Mouse (Mus musculus) megakaryocyte, embryonic 14.5 days (primary cell): ENCODE results near the gene Ccdc146. TPM values are rescaled to one million over a fixed set of nuclear protein-coding genes. Genes with fewer than 3 reads are reported as not detected.

Experiments
- H3K27me3 ChIP-seq: replicated peaks from 2 replicates; pipeline ENCODE3; 2012; ENCODE audit warnings: inconsistent platforms
- H3K36me3 ChIP-seq: replicated peaks from 2 replicates; pipeline ENCODE3; 2012; ENCODE audit warnings: low read length, inconsistent platforms, mixed read lengths
- H3K4me1 ChIP-seq: 2 replicates; pipeline ENCODE4 v1.6.1; 2012; ENCODE audit warnings: inconsistent platforms
- H3K4me3 ChIP-seq: replicated peaks from 2 replicates; pipeline ENCODE3; 2012; ENCODE audit warnings: moderate library complexity, mild to moderate bottlenecking, inconsistent platforms
- H3K9me3 ChIP-seq: 2 replicates; pipeline ENCODE4 v1.6.1; 2012; ENCODE audit warnings: inconsistent platforms
- FLI1 ChIP-seq: IDR thresholded peaks from 2 replicates; pipeline ENCODE4 v1.6.1; 2012; ENCODE audit warnings: low read length, inconsistent platforms, mixed read lengths
- GATA1 ChIP-seq: IDR thresholded peaks from 3 replicates; pipeline ENCODE4 v1.6.1; 2012; ENCODE audit warnings: mixed read lengths, low read length, inconsistent platforms, borderline replicate concordance
- polyA plus RNA-seq: library from polyadenylated mRNA; stranded (reverse); fragments of >175 nt; gene quantifications from 2 replicates; pipeline ENCODE4 v1.2.3, GENCODE M21; 2012; ENCODE audit warnings: low replicate concordance; ENCODE audit not compliant: insufficient read depth

Gene Ccdc146
- polyA plus RNA-seq = not detected in 2 replicates

GRCm38 (mm10) chr5:21424614-21425602 is at the start of gene Ccdc146, which contains the start of gene Fam185a:
Gene Ccdc146, minus strand, starts transcription at chr5:21424677.
Gene Fam185a, plus strand, starts transcription at chr5:21424958.
- Histone ChIP-seq H3K9me3 (no peaks in the 10 kb centered on the region), H3K4me3 (peak within 1 kb of the TSS; percentile 100), H3K27me3 (no peaks in the 10 kb centered on the region), H3K4me1 (peaks cover 29% of the 10 kb centered on the region), H3K36me3 (no peaks in the 10 kb centered on the region)
- TF ChIP-seq FLI1 (no peak), GATA1 (no peak)

GRCm38 (mm10) chr5:21468100-21468499 is 43.6 kb upstream of the Ccdc146 start:
- H3K9me3 ChIP-seq = no peaks in the 10 kb centered on the region
- H3K4me3 ChIP-seq = no peak overlapping the region
- peaks cover 6% of the 10 kb centered on the region for H3K4me1 ChIP-seq
- H3K36me3 ChIP-seq = peaks cover 12% of the 10 kb centered on the region
- no peaks in the 10 kb centered on the region for H3K27me3 ChIP-seq
- TF ChIP-seq GATA1 (no peak), FLI1 (no peak)

- no peaks in the 10 kb centered on the region for H3K27me3 ChIP-seq
- peaks cover 7% of the 10 kb centered on the region for H3K36me3 ChIP-seq
- peaks cover 6% of the 10 kb centered on the region for H3K4me1 ChIP-seq
- TF ChIP-seq FLI1 (no peak), GATA1 (no peak)
- no peaks in the 10 kb centered on the region for H3K9me3 ChIP-seq
- no peak overlapping the region for H3K4me3 ChIP-seq
These were observed 42.9 kb upstream of the Ccdc146 start for GRCm38 (mm10) chr5:21467387-21467786.

GRCm38 (mm10) chr5:21440833-21441530 is 16.5 kb upstream of the Ccdc146 start:
- H3K4me3 ChIP-seq = peak overlapping the region; percentile 68
- H3K36me3 ChIP-seq = peaks cover 33% of the 10 kb centered on the region
- peaks cover 33% of the 10 kb centered on the region for H3K4me1 ChIP-seq
- no peaks in the 10 kb centered on the region for H3K27me3 ChIP-seq
- TF ChIP-seq GATA1 (no peak), FLI1 (no peak)
- H3K9me3 ChIP-seq = no peaks in the 10 kb centered on the region

GRCm38 (mm10) chr5:21439446-21440110 is 15.1 kb upstream of the Ccdc146 start:
- Histone ChIP-seq H3K36me3 (peaks cover 40% of the 10 kb centered on the region), H3K4me3 (no peak overlapping the region), H3K27me3 (no peaks in the 10 kb centered on the region), H3K4me1 (peaks cover 28% of the 10 kb centered on the region), H3K9me3 (no peaks in the 10 kb centered on the region)
- TF ChIP-seq FLI1 = no peak
- TF ChIP-seq GATA1 = no peak

GRCm38 (mm10) chr5:21438428-21438827 is 14.0 kb upstream of the Ccdc146 start:
- TF ChIP-seq GATA1 (no peak), FLI1 (no peak)
- peaks cover 28% of the 10 kb centered on the region for H3K4me1 ChIP-seq
- peaks cover 39% of the 10 kb centered on the region for H3K36me3 ChIP-seq
- H3K27me3 ChIP-seq = no peaks in the 10 kb centered on the region
- no peaks in the 10 kb centered on the region for H3K9me3 ChIP-seq
- H3K4me3 ChIP-seq = no peak overlapping the region

- Histone ChIP-seq H3K36me3 (peaks cover 39% of the 10 kb centered on the region), H3K9me3 (no peaks in the 10 kb centered on the region)
These were observed 12.0 kb upstream of the Ccdc146 start for GRCm38 (mm10) chr5:21436471-21436975.

GRCm38 (mm10) chr5:21434148-21434929 is 9.9 kb upstream of the Ccdc146 start:
- peaks cover 36% of the 10 kb centered on the region for H3K36me3 ChIP-seq
- H3K9me3 ChIP-seq = no peaks in the 10 kb centered on the region
- H3K4me1 ChIP-seq = peaks cover 4% of the 10 kb centered on the region; the same call in 1 of the 2 replicates
- H3K4me3 ChIP-seq = no peak overlapping the region
- H3K27me3 ChIP-seq = no peaks in the 10 kb centered on the region
- TF ChIP-seq GATA1 (no peak), FLI1 (no peak)

More at GRCm38 (mm10) chr5:21436471-21436975, 12.0 kb upstream of the Ccdc146 start:
- no peaks in the 10 kb centered on the region for H3K27me3 ChIP-seq
- no peak for TF ChIP-seq GATA1
- no peak for TF ChIP-seq FLI1
- peaks cover 19% of the 10 kb centered on the region for H3K4me1 ChIP-seq
- H3K4me3 ChIP-seq = no peak overlapping the region
